Mouse (Mus musculus): Measurements from ENCODE around the gene Tmem141. TPM values are rescaled to one million over a fixed set of nuclear protein-coding genes. Genes with fewer than 3 reads are reported as not detected.

Gene Tmem141
- total and polyA plus RNA-seq, 3 experiments: 6.2 to 11.1 (median 7.7) TPM

- TF ChIP-seq ZC3H11A (IDR thresholded peaks at IDR 0.05; ENCODE audit: low read depth, low read length): no peak
- TF ChIP-seq ZKSCAN1 (IDR thresholded peaks at IDR 0.05; ENCODE audit: borderline replicate concordance, low read depth, low read length): no peak
- in situ Hi-C loops (cut with MboI; ENCODE audit: low pct_ligation_motif_present, low pct_unique_long_range_greater_than_20kb, low sequenced_read_pairs): no loop called here
- H3K4me3 ChIP-seq (replicated peaks in 1 of 3; ENCODE audit: low read depth in 2 of 3, low read length in 2 of 3, poor library complexity in 1 of 3): no peak overlapping the region
- H3K36me3 ChIP-seq (replicated peaks in 1 of 2; ENCODE audit: control insufficient read depth in 1 of 2, insufficient read depth in 1 of 2, low read length in 1 of 2): peaks cover 83 to 94% of the 10 kb centered on the region in 2 experiments
- peaks cover 2 to 8% of the 10 kb centered on the region in 2 experiments; a peak in 1 of 4 replicates for H3K4me1 ChIP-seq (ENCODE audit: control insufficient read depth in 1 of 2, insufficient read depth in 2 of 2)
- H3K4me2 ChIP-seq (ENCODE audit: insufficient read depth, low read depth, poor library complexity, severe bottlenecking): no peak overlapping the region
- H3K27ac ChIP-seq (ENCODE audit: insufficient read depth, low read depth): no peak overlapping the region
- H3K27me3 ChIP-seq (replicated peaks): no peaks in the 10 kb centered on the region
- DNase-seq (ENCODE audit: extremely low read depth): no peak
- H3K9ac ChIP-seq (ENCODE audit: insufficient read depth, low read depth): no peak overlapping the region
- dilution Hi-C loops (cut with MboI; ENCODE audit: extremely low pct_ligation_motif_present, extremely low pct_unique_long_range_greater_than_20kb, low sequenced_read_pairs): no loop called here
- H3K79me2 ChIP-seq (replicated peaks; ENCODE audit: control insufficient read depth, extremely low read depth, insufficient read depth, poor library complexity, severe bottlenecking): no peaks in the 10 kb centered on the region
- no peaks in the 10 kb centered on the region for H3K9me3 ChIP-seq (replicated peaks; ENCODE audit: low read length)
These were observed 23.1 kb downstream of the Tmem141 start for GRCm38 (mm10) chr2:25598749-25599148.

GRCm38 (mm10) chr2:25596765-25597510 is 24.9 kb downstream of the Tmem141 start:
- dilution Hi-C loops (cut with MboI; ENCODE audit: extremely low pct_ligation_motif_present, extremely low pct_unique_long_range_greater_than_20kb, low sequenced_read_pairs): no loop called here
- Histone ChIP-seq H3K36me3 (replicated peaks in 1 of 2; ENCODE audit: control insufficient read depth in 1 of 2, insufficient read depth in 1 of 2, low read length in 1 of 2) (peaks cover 91 to 94% of the 10 kb centered on the region in 2 experiments), H3K27me3 (replicated peaks) (no peaks in the 10 kb centered on the region)

GRCm38 (mm10) chr2:25591863-25592262 is 29.9 kb downstream of the Tmem141 start:
- H3K27ac ChIP-seq (ENCODE audit: insufficient read depth, low read depth): no peak overlapping the region
- peaks cover 0 to 2% of the 10 kb centered on the region in 2 experiments; a peak in 1 of 4 replicates for H3K4me1 ChIP-seq (ENCODE audit: control insufficient read depth in 1 of 2, insufficient read depth in 2 of 2)
- in situ Hi-C loops (cut with MboI; ENCODE audit: low pct_ligation_motif_present, low pct_unique_long_range_greater_than_20kb, low sequenced_read_pairs): no loop called here
- H3K27me3 ChIP-seq (replicated peaks): no peaks in the 10 kb centered on the region
- H3K9ac ChIP-seq (ENCODE audit: insufficient read depth, low read depth): no peak overlapping the region
- TF ChIP-seq ZC3H11A (IDR thresholded peaks at IDR 0.05; ENCODE audit: low read depth, low read length): no peak
- TF ChIP-seq KAT2A (IDR thresholded peaks at IDR 0.05; ENCODE audit: insufficient replicate concordance, low read length): no peak
- TF ChIP-seq RAD21 (IDR thresholded peaks at IDR 0.05; ENCODE audit: low read depth, low read length): peak; percentile 43
- TF ChIP-seq CTCF (conservative IDR thresholded peaks at IDR 0.05 in 1 of 2, IDR thresholded peaks at IDR 0.05 in 1 of 2; ENCODE audit: low read depth in 2 of 2, low read length in 2 of 2): peak; percentile 28 to 61; a peak in 2 of 4 replicates
- TF ChIP-seq POLR2A (IDR thresholded peaks at IDR 0.05; ENCODE audit: low read depth, low read length): no peak
- no peaks in the 10 kb centered on the region for H3K9me3 ChIP-seq (replicated peaks; ENCODE audit: low read length)
- no peaks in the 10 kb centered on the region for H3K79me2 ChIP-seq (replicated peaks; ENCODE audit: control insufficient read depth, extremely low read depth, insufficient read depth, poor library complexity, severe bottlenecking)
- no peak overlapping the region for H3K4me2 ChIP-seq (ENCODE audit: insufficient read depth, low read depth, poor library complexity, severe bottlenecking)
- no peak overlapping the region for H3K4me3 ChIP-seq (replicated peaks in 1 of 3; ENCODE audit: low read depth in 2 of 3, low read length in 2 of 3, poor library complexity in 1 of 3)
- H3K36me3 ChIP-seq (replicated peaks in 1 of 2; ENCODE audit: control insufficient read depth in 1 of 2, insufficient read depth in 1 of 2, low read length in 1 of 2): peaks cover 81 to 93% of the 10 kb centered on the region in 2 experiments
- dilution Hi-C loops (cut with MboI; ENCODE audit: extremely low pct_ligation_motif_present, extremely low pct_unique_long_range_greater_than_20kb, low sequenced_read_pairs): no loop called here
- peak; percentile 43 for DNase-seq (ENCODE audit: extremely low read depth)

More at GRCm38 (mm10) chr2:25596765-25597510, 24.9 kb downstream of the Tmem141 start:
- no peak for TF ChIP-seq SMC3 (IDR thresholded peaks at IDR 0.05; ENCODE audit: low read depth, low read length)
- TF ChIP-seq CHD2 (IDR thresholded peaks at IDR 0.05; ENCODE audit: low read length): no peak
- no peak for TF ChIP-seq MAZ (IDR thresholded peaks at IDR 0.05; ENCODE audit: low read depth, low read length)
- no peak for TF ChIP-seq POLR2AphosphoS2 (IDR thresholded peaks at IDR 0.05; ENCODE audit: low read depth, low read length)
- no peak for TF ChIP-seq JUND (conservative IDR thresholded peaks at IDR 0.05; ENCODE audit: low read depth, low read length)
- no peak for TF ChIP-seq NRF1 (IDR thresholded peaks at IDR 0.05; ENCODE audit: low read depth, low read length)
- no peak for TF ChIP-seq EP300 (IDR thresholded peaks at IDR 0.05; ENCODE audit: low read length)
- no peak for TF ChIP-seq ZC3H11A (IDR thresholded peaks at IDR 0.05; ENCODE audit: low read depth, low read length)
- TF ChIP-seq GABPA (IDR thresholded peaks at IDR 0.05; ENCODE audit: insufficient replicate concordance, low read depth, low read length): no peak
- no peak for TF ChIP-seq MAX (IDR thresholded peaks at IDR 0.05; ENCODE audit: low read length)
- no peak for TF ChIP-seq MAFK (IDR thresholded peaks at IDR 0.05; ENCODE audit: insufficient replicate concordance, low read length)
- TF ChIP-seq CHD1 (IDR thresholded peaks at IDR 0.05; ENCODE audit: low read depth, low read length): no peak
- TF ChIP-seq CTCF (conservative IDR thresholded peaks at IDR 0.05 in 1 of 2, IDR thresholded peaks at IDR 0.05 in 1 of 2; ENCODE audit: low read depth in 2 of 2, low read length in 2 of 2): no peak
- no peak for TF ChIP-seq ELF1 (IDR thresholded peaks at IDR 0.05; ENCODE audit: low read depth, low read length)
- no peak for TF ChIP-seq UBTF (IDR thresholded peaks at IDR 0.05; ENCODE audit: low read depth, low read length)
- in situ Hi-C loops (cut with MboI; ENCODE audit: low pct_ligation_motif_present, low pct_unique_long_range_greater_than_20kb, low sequenced_read_pairs): no loop called here
- Histone ChIP-seq H3K4me3 (replicated peaks in 1 of 3; ENCODE audit: low read depth in 2 of 3, low read length in 2 of 3, poor library complexity in 1 of 3) (no peak overlapping the region), H3K9ac (ENCODE audit: insufficient read depth, low read depth) (no peak overlapping the region), H3K79me2 (replicated peaks; ENCODE audit: control insufficient read depth, extremely low read depth, insufficient read depth, poor library complexity, severe bottlenecking) (no peaks in the 10 kb centered on the region), H3K9me3 (replicated peaks; ENCODE audit: low read length) (no peaks in the 10 kb centered on the region), H3K4me2 (ENCODE audit: insufficient read depth, low read depth, poor library complexity, severe bottlenecking) (no peak overlapping the region), H3K4me1 (ENCODE audit: control insufficient read depth in 1 of 2, insufficient read depth in 2 of 2) (peaks cover 2 to 8% of the 10 kb centered on the region in 2 experiments; a peak in 1 of 4 replicates), H3K27ac (ENCODE audit: insufficient read depth, low read depth) (no peak overlapping the region)
- no peak for DNase-seq (ENCODE audit: extremely low read depth)
